Mouse (Mus musculus): Measurements from ENCODE around the gene Clcn3. TPM values are rescaled to one million over a fixed set of nuclear protein-coding genes. Genes with fewer than 3 reads are reported as not detected.

Clcn3 gene
- polyA plus RNA-seq, 1 experiment from 2014 or later = 55.1 TPM

- no peak overlapping the region for H3K27ac ChIP-seq (ENCODE audit: low read depth, low read length)
These were observed 40.2 kb downstream of the Clcn3 start for GRCm38 (mm10) chr8:60942867-60943266.

GRCm38 (mm10) chr8:60938717-60939424 is 44.2 kb downstream of the Clcn3 start:
- H3K9me3 ChIP-seq (replicated peaks; ENCODE audit: control insufficient read depth, low read length) = no peaks in the 10 kb centered on the region
- DNase-seq (ENCODE audit: low spot score) (no peak), ATAC-seq (no peak)
- H3K4me2 ChIP-seq (ENCODE audit: low read length) = no peak overlapping the region
- 13% methylated on average over 3 of the region's 3 CpGs for WGBS
- H3K27ac ChIP-seq (ENCODE audit: low read depth, low read length) = no peak overlapping the region
- H3K27me3 ChIP-seq (replicated peaks; ENCODE audit: control insufficient read depth, insufficient read depth, low read length) = no peaks in the 10 kb centered on the region
- no peak overlapping the region for H3K4me3 ChIP-seq (ENCODE audit: low read depth, low read length)
- 0 out of 2 replicates have a peak, but pooled peaks cover 4% of the 10 kb centered on the region for H3K4me1 ChIP-seq (ENCODE audit: control insufficient read depth, insufficient read depth, low read length)
- no peak overlapping the region for H3K9ac ChIP-seq (ENCODE audit: low read length)
- H3K36me3 ChIP-seq (ENCODE audit: control insufficient read depth, insufficient read depth, low read length) = peaks cover 11% of the 10 kb centered on the region; the same call in 1 of the 2 replicates

More at GRCm38 (mm10) chr8:60942867-60943266, 40.2 kb downstream of the Clcn3 start:
- Histone ChIP-seq H3K27me3 (replicated peaks; ENCODE audit: control insufficient read depth, insufficient read depth, low read length) (no peaks in the 10 kb centered on the region), H3K4me2 (ENCODE audit: low read length) (no peak overlapping the region), H3K4me3 (ENCODE audit: low read depth, low read length) (no peak overlapping the region), H3K9me3 (replicated peaks; ENCODE audit: control insufficient read depth, low read length) (no peaks in the 10 kb centered on the region), H3K9ac (ENCODE audit: low read length) (no peak overlapping the region), H3K36me3 (ENCODE audit: control insufficient read depth, insufficient read depth, low read length) (no peaks in the 10 kb centered on the region), H3K4me1 (ENCODE audit: control insufficient read depth, insufficient read depth, low read length) (0 out of 2 replicates have a peak, but pooled peaks cover 4% of the 10 kb centered on the region)
- DNase-seq (ENCODE audit: low spot score) (no peak), ATAC-seq (no peak)
- 97% methylated on average over 2 of the region's 2 CpGs for WGBS

- Histone ChIP-seq H3K36me3 (ENCODE audit: control insufficient read depth, insufficient read depth, low read length) (peaks cover 14% of the 10 kb centered on the region), H3K4me1 (ENCODE audit: control insufficient read depth, insufficient read depth, low read length) (no peaks in the 10 kb centered on the region), H3K27ac (ENCODE audit: low read depth, low read length) (no peak overlapping the region), H3K9me3 (replicated peaks; ENCODE audit: control insufficient read depth, low read length) (no peaks in the 10 kb centered on the region), H3K4me2 (ENCODE audit: low read length) (no peak overlapping the region), H3K4me3 (ENCODE audit: low read depth, low read length) (no peak overlapping the region), H3K27me3 (replicated peaks; ENCODE audit: control insufficient read depth, insufficient read depth, low read length) (no peaks in the 10 kb centered on the region), H3K9ac (ENCODE audit: low read length) (no peak overlapping the region)
- no peak for ATAC-seq
- no peak for DNase-seq (ENCODE audit: low spot score)
These were observed 49.5 kb downstream of the Clcn3 start for GRCm38 (mm10) chr8:60933617-60934016.

- Histone ChIP-seq H3K9me3 (replicated peaks; ENCODE audit: control insufficient read depth, low read length) (no peaks in the 10 kb centered on the region), H3K36me3 (ENCODE audit: control insufficient read depth, insufficient read depth, low read length) (peaks cover 11% of the 10 kb centered on the region), H3K9ac (ENCODE audit: low read length) (no peak overlapping the region), H3K27me3 (replicated peaks; ENCODE audit: control insufficient read depth, insufficient read depth, low read length) (no peaks in the 10 kb centered on the region), H3K4me3 (ENCODE audit: low read depth, low read length) (no peak overlapping the region), H3K4me1 (ENCODE audit: control insufficient read depth, insufficient read depth, low read length) (no peaks in the 10 kb centered on the region), H3K27ac (ENCODE audit: low read depth, low read length) (no peak overlapping the region), H3K4me2 (ENCODE audit: low read length) (no peak overlapping the region)
- DNase-seq (ENCODE audit: low spot score) = no peak
- WGBS = 92% methylated on average over 4 of the region's 4 CpGs
- ATAC-seq = no peak
These were observed 62.9 kb downstream of the Clcn3 start for GRCm38 (mm10) chr8:60920176-60920575.

- Histone ChIP-seq H3K27ac (ENCODE audit: low read depth, low read length) (no peak overlapping the region), H3K4me1 (ENCODE audit: control insufficient read depth, insufficient read depth, low read length) (no peaks in the 10 kb centered on the region), H3K27me3 (replicated peaks; ENCODE audit: control insufficient read depth, insufficient read depth, low read length) (no peaks in the 10 kb centered on the region), H3K9ac (ENCODE audit: low read length) (no peak overlapping the region), H3K9me3 (replicated peaks; ENCODE audit: control insufficient read depth, low read length) (no peaks in the 10 kb centered on the region), H3K4me3 (ENCODE audit: low read depth, low read length) (no peak overlapping the region), H3K4me2 (ENCODE audit: low read length) (no peak overlapping the region), H3K36me3 (ENCODE audit: control insufficient read depth, insufficient read depth, low read length) (peaks cover 17% of the 10 kb centered on the region)
- DNase-seq (ENCODE audit: low spot score) = no peak
- 86% methylated on average over 3 of the region's 3 CpGs for WGBS
- no peak for ATAC-seq
These were observed 64.0 kb downstream of the Clcn3 start for GRCm38 (mm10) chr8:60919069-60919468.

- H3K4me2 ChIP-seq (ENCODE audit: low read length) = no peak overlapping the region
These were observed 70.5 kb downstream of the Clcn3 start for GRCm38 (mm10) chr8:60912554-60912953.

GRCm38 (mm10) chr8:60912081-60912480 is 71.0 kb downstream of the Clcn3 start:
- ATAC-seq = no peak
- WGBS = 74% methylated on average over 4 of the region's 4 CpGs

More at GRCm38 (mm10) chr8:60912554-60912953, 70.5 kb downstream of the Clcn3 start:
- H3K9ac ChIP-seq (ENCODE audit: low read length) = no peak overlapping the region
- WGBS = 48% methylated on average over 10 of the region's 10 CpGs
- no peak overlapping the region for H3K4me3 ChIP-seq (ENCODE audit: low read depth, low read length)
- H3K9me3 ChIP-seq (replicated peaks; ENCODE audit: control insufficient read depth, low read length) = no peaks in the 10 kb centered on the region
- no peaks in the 10 kb centered on the region for H3K4me1 ChIP-seq (ENCODE audit: control insufficient read depth, insufficient read depth, low read length)
- H3K36me3 ChIP-seq (ENCODE audit: control insufficient read depth, insufficient read depth, low read length) = peaks cover 26% of the 10 kb centered on the region
- no peak overlapping the region for H3K27ac ChIP-seq (ENCODE audit: low read depth, low read length)
- H3K27me3 ChIP-seq (replicated peaks; ENCODE audit: control insufficient read depth, insufficient read depth, low read length) = no peaks in the 10 kb centered on the region
- DNase-seq (ENCODE audit: low spot score) (no peak), ATAC-seq (no peak)

GRCm38 (mm10) chr8:60900147-60900546 is 83.0 kb downstream of the Clcn3 start:
- Histone ChIP-seq H3K36me3 (ENCODE audit: control insufficient read depth, insufficient read depth, low read length) (peaks cover 18% of the 10 kb centered on the region), H3K27ac (ENCODE audit: low read depth, low read length) (no peak overlapping the region), H3K9me3 (replicated peaks; ENCODE audit: control insufficient read depth, low read length) (no peaks in the 10 kb centered on the region), H3K9ac (ENCODE audit: low read length) (no peak overlapping the region), H3K4me3 (ENCODE audit: low read depth, low read length) (no peak overlapping the region), H3K4me2 (ENCODE audit: low read length) (no peak overlapping the region), H3K4me1 (ENCODE audit: control insufficient read depth, insufficient read depth, low read length) (no peaks in the 10 kb centered on the region), H3K27me3 (replicated peaks; ENCODE audit: control insufficient read depth, insufficient read depth, low read length) (no peaks in the 10 kb centered on the region)
- WGBS = 59% methylated on average over 9 of the region's 9 CpGs
- DNase-seq (ENCODE audit: low spot score) (no peak), ATAC-seq (no peak)

More at GRCm38 (mm10) chr8:60912081-60912480, 71.0 kb downstream of the Clcn3 start:
- H3K27me3 ChIP-seq (replicated peaks; ENCODE audit: control insufficient read depth, insufficient read depth, low read length) = no peaks in the 10 kb centered on the region
- no peak overlapping the region for H3K4me2 ChIP-seq (ENCODE audit: low read length)
- H3K27ac ChIP-seq (ENCODE audit: low read depth, low read length) = no peak overlapping the region
- no peak overlapping the region for H3K4me3 ChIP-seq (ENCODE audit: low read depth, low read length)
- no peaks in the 10 kb centered on the region for H3K4me1 ChIP-seq (ENCODE audit: control insufficient read depth, insufficient read depth, low read length)
- H3K36me3 ChIP-seq (ENCODE audit: control insufficient read depth, insufficient read depth, low read length) = peaks cover 29% of the 10 kb centered on the region
- H3K9ac ChIP-seq (ENCODE audit: low read length) = no peak overlapping the region
- H3K9me3 ChIP-seq (replicated peaks; ENCODE audit: control insufficient read depth, low read length) = no peaks in the 10 kb centered on the region
- no peak for DNase-seq (ENCODE audit: low spot score)

- Histone ChIP-seq H3K36me3 (ENCODE audit: control insufficient read depth, insufficient read depth, low read length) (peaks cover 26% of the 10 kb centered on the region), H3K9ac (ENCODE audit: low read length) (no peak overlapping the region), H3K4me2 (ENCODE audit: low read length) (no peak overlapping the region), H3K27ac (ENCODE audit: low read depth, low read length) (no peak overlapping the region), H3K4me1 (ENCODE audit: control insufficient read depth, insufficient read depth, low read length) (peaks cover 8% of the 10 kb centered on the region), H3K4me3 (ENCODE audit: low read depth, low read length) (no peak overlapping the region), H3K9me3 (replicated peaks; ENCODE audit: control insufficient read depth, low read length) (no peaks in the 10 kb centered on the region), H3K27me3 (replicated peaks; ENCODE audit: control insufficient read depth, insufficient read depth, low read length) (no peaks in the 10 kb centered on the region)
- WGBS = 91% methylated on average over 6 of the region's 6 CpGs
- ATAC-seq (no peak), DNase-seq (ENCODE audit: low spot score) (no peak)
These were observed 87.2 kb downstream of the Clcn3 start for GRCm38 (mm10) chr8:60895878-60896277.

Measured in forebrain, embryonic 14.5 days (tissue).